Mouse (Mus musculus): ENCODE data around the gene Cdk6. TPM values are rescaled to one million over a fixed set of nuclear protein-coding genes. Genes with fewer than 3 reads are reported as not detected.
A peak's percentile ranks its signal among the peaks of the same experiment; 100 is the strongest.
"Not testable (repeated sequence)": the region's sequence is repeated elsewhere in the genome, so short reads cannot be mapped to it uniquely, and the experiment has no call there.

Gene Cdk6
- polyA plus RNA-seq, 1 experiment from 2014 or later, result 37.7 TPM

DNA sequence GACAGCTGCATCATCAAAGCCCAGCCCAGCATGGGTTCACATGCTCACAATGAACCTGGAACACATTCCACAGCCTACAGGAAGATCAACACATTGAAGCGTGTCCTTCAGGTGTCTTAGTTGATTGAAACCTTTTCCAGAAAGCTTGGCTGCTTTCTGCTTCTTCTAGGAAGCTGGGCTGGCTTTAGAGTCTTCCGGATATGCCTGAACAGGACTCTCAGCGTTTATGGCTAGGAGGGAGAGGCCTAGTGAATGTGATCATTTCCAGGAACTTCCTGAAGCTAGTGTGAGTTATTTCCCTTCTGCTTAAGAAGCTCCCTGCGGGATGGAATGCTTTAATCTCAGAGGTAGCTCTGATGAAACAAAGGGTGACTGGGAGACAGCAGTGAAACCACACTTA lies 17.2 kb upstream of the Cdk6 start:
- Histone ChIP-seq H3K9me3 (no peaks in the 10 kb centered on the region), H3K27me3 (replicated peaks) (no peaks in the 10 kb centered on the region), H3K4me2 (no peak overlapping the region), H3K4me3 (replicated peaks) (no peak overlapping the region), H3K4me1 (no peaks in the 10 kb centered on the region), H3K36me3 (no peaks in the 10 kb centered on the region), H3K27ac (no peak overlapping the region), H3K9ac (no peak overlapping the region)
- ATAC-seq (ENCODE audit: insufficient read depth, low FRiP score, low read depth), result no peak
- WGBS, result 70% methylated on average over 4 of the region's 4 CpGs

GRCm38 (mm10) chr5:3329361-3329760 lies 11.9 kb upstream of the Cdk6 start:
- Histone ChIP-seq H3K4me3 (replicated peaks) (no peak overlapping the region), H3K9me3 (no peaks in the 10 kb centered on the region), H3K9ac (no peak overlapping the region), H3K4me2 (no peak overlapping the region), H3K4me1 (no peaks in the 10 kb centered on the region), H3K27me3 (replicated peaks) (no peaks in the 10 kb centered on the region), H3K27ac (no peak overlapping the region), H3K36me3 (no peaks in the 10 kb centered on the region)
- no peak for ATAC-seq (ENCODE audit: insufficient read depth, low FRiP score, low read depth)
- WGBS, result 54% methylated on average over 1 of the region's 1 CpGs

- H3K36me3 ChIP-seq, result no peaks in the 10 kb centered on the region
- no peaks in the 10 kb centered on the region for H3K9me3 ChIP-seq
- no peak overlapping the region for H3K4me3 ChIP-seq (replicated peaks)
- no peak for ATAC-seq (ENCODE audit: insufficient read depth, low FRiP score, low read depth)
- no peak overlapping the region for H3K27ac ChIP-seq
- H3K9ac ChIP-seq, result no peak overlapping the region
- no peak overlapping the region for H3K4me2 ChIP-seq
- H3K27me3 ChIP-seq (replicated peaks), result no peaks in the 10 kb centered on the region
- 36% methylated on average over 3 of the region's 3 CpGs for WGBS
- no peaks in the 10 kb centered on the region for H3K4me1 ChIP-seq
These were observed 10.4 kb upstream of the Cdk6 start for GRCm38 (mm10) chr5:3330932-3331331.

DNA sequence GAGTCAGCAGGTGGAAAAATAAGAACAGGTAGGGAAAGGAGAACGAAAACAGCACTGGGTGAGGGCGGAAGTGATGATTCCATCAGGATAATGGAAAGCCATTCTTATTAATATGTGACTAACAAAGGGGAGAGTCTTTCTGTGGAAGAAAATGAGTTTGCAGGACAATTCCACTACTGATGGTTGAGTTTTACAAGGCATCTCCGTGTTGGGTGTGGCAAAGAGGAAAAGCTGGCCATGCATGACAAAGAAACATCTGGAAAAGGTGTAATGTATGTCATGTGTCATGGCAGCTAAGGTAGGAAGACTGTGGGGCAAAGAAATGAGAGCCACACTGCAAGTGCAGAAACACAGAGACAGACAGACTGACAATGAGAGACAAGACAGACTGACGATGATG lies 8.3 kb upstream of the Cdk6 start:
- not testable (repeated sequence) for H3K9me3 ChIP-seq; H3K4me2 ChIP-seq; H3K9ac ChIP-seq; H3K27me3 ChIP-seq (replicated peaks); H3K4me1 ChIP-seq; ATAC-seq (ENCODE audit: insufficient read depth, low FRiP score, low read depth); H3K4me3 ChIP-seq (replicated peaks); H3K27ac ChIP-seq; H3K36me3 ChIP-seq
- 87% methylated on average over 4 of the region's 4 CpGs for WGBS

- WGBS, result 2% methylated on average over 15 of the region's 15 CpGs
- not testable (repeated sequence) for H3K9me3 ChIP-seq; ATAC-seq (ENCODE audit: insufficient read depth, low FRiP score, low read depth); H3K36me3 ChIP-seq; H3K4me1 ChIP-seq; H3K27ac ChIP-seq; H3K27me3 ChIP-seq (replicated peaks)
- Histone ChIP-seq H3K4me3 (replicated peaks) (peak overlapping the region; percentile 77), H3K4me2 (peak overlapping the region; percentile 97), H3K9ac (peak overlapping the region; percentile 61)
These were observed 786 bp upstream of the Cdk6 start for GRCm38 (mm10) chr5:3340340-3341058.

DNA sequence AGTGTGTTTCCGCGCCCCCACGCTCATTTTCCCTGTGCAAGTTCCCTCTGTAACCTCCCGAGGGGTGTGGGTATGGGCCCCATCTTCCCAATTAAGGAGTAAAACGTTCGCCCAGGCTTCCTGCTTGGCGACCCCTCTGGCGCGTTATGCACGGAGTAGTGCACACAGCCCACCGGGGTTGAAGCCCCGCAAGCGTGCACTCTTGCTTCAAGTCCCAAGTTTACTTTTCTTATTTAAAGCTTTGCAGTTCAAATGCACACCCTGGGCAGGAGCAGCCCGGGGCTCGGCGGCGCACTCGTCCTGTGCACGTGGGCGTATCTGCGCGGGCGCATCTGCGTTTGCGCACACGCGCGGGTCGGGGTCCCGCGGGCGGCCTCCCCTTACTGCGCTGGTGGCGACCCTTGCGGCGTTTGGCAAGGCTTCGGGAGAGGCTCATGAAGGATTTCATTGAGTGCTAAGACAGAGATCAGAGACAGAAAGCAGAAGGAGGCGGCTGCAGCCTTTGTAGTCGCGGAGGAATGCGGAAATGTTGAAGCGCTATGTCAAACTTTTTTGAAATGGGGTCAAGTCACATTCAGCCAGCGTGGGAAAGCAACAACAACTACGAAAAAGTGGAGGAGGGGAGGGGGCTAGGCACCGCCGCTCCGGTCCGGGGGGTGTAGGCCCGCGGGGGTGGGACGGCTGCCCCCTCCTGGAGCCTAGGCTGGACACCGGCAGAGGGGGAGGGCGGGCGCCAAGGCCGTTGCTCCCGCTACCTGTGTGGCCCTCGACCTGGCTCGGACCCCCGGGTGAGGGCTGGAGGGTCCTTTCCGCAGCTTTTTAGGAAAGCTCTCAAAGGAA lies 866 bp downstream of the Cdk6 start:
- WGBS, result under 1% methylated on average over 60 of the region's 60 CpGs
- H3K9ac ChIP-seq, result peak overlapping the region; percentile 61
- ATAC-seq (ENCODE audit: insufficient read depth, low FRiP score, low read depth), result peak; percentile 34

DNA sequence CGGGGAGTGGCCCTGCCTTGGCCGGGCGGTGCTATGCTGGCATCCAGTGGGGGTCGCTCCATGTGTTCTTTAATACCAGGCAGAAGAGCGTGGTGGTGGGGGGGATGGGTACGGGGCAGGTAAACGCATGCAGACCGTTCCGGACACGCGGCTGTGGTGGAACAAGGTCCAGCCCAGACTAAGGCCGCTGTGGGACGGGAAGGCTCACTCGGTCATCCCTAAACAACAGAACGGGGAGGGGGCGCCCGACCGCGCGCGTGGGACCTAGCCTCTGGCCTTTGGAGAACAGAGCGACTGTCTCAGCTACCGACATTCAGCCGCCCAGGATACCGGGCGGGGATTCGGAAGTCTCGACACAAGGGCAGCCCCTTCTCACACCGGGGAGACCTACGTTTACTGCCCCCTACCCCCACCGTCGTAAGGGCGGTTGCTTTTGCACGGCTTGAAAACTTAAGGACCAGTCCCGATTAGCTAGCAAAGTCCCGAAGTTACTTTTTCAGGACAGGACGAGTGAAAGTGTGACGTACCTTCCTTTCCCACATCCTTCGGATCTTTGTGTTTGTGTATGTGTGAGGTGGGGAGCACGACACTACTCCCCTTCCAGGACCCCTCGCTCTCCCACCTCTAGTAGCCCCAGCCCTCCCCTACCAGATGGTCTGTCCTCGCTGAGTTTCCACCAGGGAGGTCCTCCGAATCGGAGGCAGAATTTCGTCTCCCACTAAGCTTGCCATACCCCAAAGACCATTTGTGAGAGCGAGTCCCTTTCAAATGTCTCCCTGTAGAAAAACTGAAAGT lies 1.7 kb downstream of the Cdk6 start:
- no peaks in the 10 kb centered on the region for H3K9me3 ChIP-seq
- H3K27ac ChIP-seq, result peak overlapping the region; percentile 93
- H3K4me1 ChIP-seq, result no peaks in the 10 kb centered on the region
- under 1% methylated on average over 46 of the region's 46 CpGs for WGBS
- H3K4me2 ChIP-seq, result peak overlapping the region; percentile 97
- H3K4me3 ChIP-seq (replicated peaks), result peak overlapping the region; percentile 77
- peak overlapping the region; percentile 66 for H3K9ac ChIP-seq
- H3K27me3 ChIP-seq (replicated peaks), result no peaks in the 10 kb centered on the region
- ATAC-seq (ENCODE audit: insufficient read depth, low FRiP score, low read depth), result peak; percentile 23; the same call in 1 of the 2 replicates
- H3K36me3 ChIP-seq, result no peaks in the 10 kb centered on the region

More for the DNA sequence above, 866 bp downstream of the Cdk6 start:
- Histone ChIP-seq H3K27ac (peak overlapping the region; percentile 93), H3K4me2 (peak overlapping the region; percentile 97), H3K4me3 (replicated peaks) (peak overlapping the region; percentile 77), H3K9me3 (no peaks in the 10 kb centered on the region), H3K4me1 (no peaks in the 10 kb centered on the region), H3K27me3 (replicated peaks) (no peaks in the 10 kb centered on the region), H3K36me3 (no peaks in the 10 kb centered on the region)

DNA sequence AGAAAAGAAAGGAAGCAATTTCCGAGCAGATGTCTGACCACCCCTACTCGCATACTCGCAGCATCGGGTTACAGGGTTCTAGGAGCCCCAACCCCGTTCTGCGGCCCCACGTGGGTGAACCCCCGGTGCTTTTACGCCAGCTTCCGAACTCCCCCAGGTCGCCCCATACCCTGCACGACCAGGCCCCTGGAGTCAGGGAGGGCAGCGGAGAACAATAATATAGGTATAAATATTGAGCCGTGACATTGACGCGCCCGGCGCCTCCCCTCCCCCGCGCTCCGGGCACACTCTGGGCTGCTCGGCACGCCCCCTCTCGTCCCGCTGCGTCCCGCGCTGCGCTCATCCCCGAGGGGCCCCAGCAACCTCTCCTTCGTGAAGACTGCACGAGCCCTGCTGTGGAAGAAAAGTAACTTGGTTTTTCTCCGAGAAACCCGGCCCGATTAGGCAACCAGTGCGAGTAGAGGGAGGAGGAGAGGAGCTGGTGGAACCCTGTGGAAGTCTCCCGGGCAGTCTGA lies 2.3 kb downstream of the Cdk6 start:
- H3K27ac ChIP-seq, result peak overlapping the region; percentile 93
- no peaks in the 10 kb centered on the region for H3K36me3 ChIP-seq
- peak overlapping the region; percentile 66 for H3K9ac ChIP-seq
- H3K4me1 ChIP-seq, result no peaks in the 10 kb centered on the region
- peak overlapping the region; percentile 77 for H3K4me3 ChIP-seq (replicated peaks)
- peak overlapping the region; percentile 97 for H3K4me2 ChIP-seq
- no peaks in the 10 kb centered on the region for H3K9me3 ChIP-seq
- ATAC-seq (ENCODE audit: insufficient read depth, low FRiP score, low read depth), result peak; percentile 73
- H3K27me3 ChIP-seq (replicated peaks), result no peaks in the 10 kb centered on the region
- WGBS, result under 1% methylated on average over 37 of the region's 37 CpGs

DNA sequence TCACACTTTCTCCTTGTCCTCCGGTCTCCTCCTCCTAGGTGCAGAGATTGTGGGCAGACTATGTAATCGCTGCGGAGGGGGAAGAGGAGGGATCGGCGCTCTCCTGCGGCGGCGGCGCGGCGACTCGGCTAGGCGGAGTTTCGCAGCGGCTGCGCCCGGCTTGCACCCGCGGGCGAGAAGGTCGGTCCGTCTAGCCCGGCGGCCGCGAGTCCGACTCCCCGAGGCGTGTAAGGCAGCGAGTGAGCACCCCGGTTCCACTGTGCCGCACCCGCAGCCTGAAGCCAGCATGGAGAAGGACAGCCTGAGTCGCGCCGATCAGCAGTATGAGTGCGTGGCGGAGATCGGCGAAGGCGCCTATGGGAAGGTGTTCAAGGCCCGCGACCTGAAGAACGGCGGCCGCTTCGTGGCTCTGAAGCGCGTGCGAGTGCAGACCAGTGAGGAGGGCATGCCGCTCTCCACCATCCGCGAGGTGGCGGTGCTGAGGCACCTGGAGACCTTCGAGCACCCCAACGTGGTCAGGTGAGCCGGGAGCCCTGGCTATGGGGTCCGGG lies 2.9 kb downstream of the Cdk6 start:
- Histone ChIP-seq H3K36me3 (no peaks in the 10 kb centered on the region), H3K4me1 (no peaks in the 10 kb centered on the region), H3K27me3 (replicated peaks) (no peaks in the 10 kb centered on the region), H3K4me2 (peak overlapping the region; percentile 97), H3K4me3 (replicated peaks) (peak overlapping the region; percentile 77), H3K9ac (peak overlapping the region; percentile 66), H3K27ac (peak overlapping the region; percentile 93), H3K9me3 (no peaks in the 10 kb centered on the region)
- under 1% methylated on average over 57 of the region's 58 CpGs for WGBS
- ATAC-seq (ENCODE audit: insufficient read depth, low FRiP score, low read depth), result peak; percentile 74

DNA sequence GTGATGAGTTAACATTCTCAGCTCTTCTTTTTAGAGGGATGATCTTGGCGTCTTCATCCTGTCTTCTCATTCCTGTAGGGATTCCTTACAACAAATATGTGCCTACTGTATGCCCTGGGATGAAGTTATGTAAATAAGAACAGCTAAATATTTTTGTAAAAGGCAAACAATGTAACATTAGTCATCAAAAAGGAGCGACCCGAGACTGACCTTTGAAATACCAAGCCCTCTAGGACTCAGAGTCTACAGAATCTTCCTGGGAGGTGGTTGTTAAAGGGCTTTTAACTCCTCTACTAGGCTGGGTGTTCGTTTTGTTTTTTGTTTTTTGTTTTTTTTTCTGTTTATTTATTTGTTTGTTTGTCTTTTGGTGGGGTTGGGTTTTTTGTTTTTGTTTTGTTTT lies 4.3 kb downstream of the Cdk6 start:
- H3K27me3 ChIP-seq (replicated peaks); H3K4me2 ChIP-seq; ATAC-seq (ENCODE audit: insufficient read depth, low FRiP score, low read depth); H3K9me3 ChIP-seq; H3K27ac ChIP-seq; H3K36me3 ChIP-seq; H3K9ac ChIP-seq; H3K4me3 ChIP-seq (replicated peaks); H3K4me1 ChIP-seq: not testable (repeated sequence)
- WGBS, result 30% methylated on average over 4 of the region's 4 CpGs

- ATAC-seq (ENCODE audit: insufficient read depth, low FRiP score, low read depth); H3K4me2 ChIP-seq; H3K27me3 ChIP-seq (replicated peaks); H3K4me3 ChIP-seq (replicated peaks); H3K9me3 ChIP-seq; H3K4me1 ChIP-seq; H3K27ac ChIP-seq; H3K36me3 ChIP-seq; H3K9ac ChIP-seq: not testable (repeated sequence)
- WGBS, result 51% methylated on average over 4 of the region's 4 CpGs
These were observed 8.1 kb downstream of the Cdk6 start for GRCm38 (mm10) chr5:3349393-3349792.

Data from stomach, embryonic 15.5 days (tissue).